Mouse (Mus musculus): ENCODE results near the gene Tgfbrap1. TPM values are rescaled to one million over a fixed set of nuclear protein-coding genes. Genes with fewer than 3 reads are reported as not detected.
"Not testable (repeated sequence)": the region's sequence is repeated elsewhere in the genome, so short reads cannot be mapped to it uniquely, and the experiment has no call there.

Gene Tgfbrap1
- polyA plus RNA-seq, 1 experiment from 2014 or later = 15.6 TPM

DNA sequence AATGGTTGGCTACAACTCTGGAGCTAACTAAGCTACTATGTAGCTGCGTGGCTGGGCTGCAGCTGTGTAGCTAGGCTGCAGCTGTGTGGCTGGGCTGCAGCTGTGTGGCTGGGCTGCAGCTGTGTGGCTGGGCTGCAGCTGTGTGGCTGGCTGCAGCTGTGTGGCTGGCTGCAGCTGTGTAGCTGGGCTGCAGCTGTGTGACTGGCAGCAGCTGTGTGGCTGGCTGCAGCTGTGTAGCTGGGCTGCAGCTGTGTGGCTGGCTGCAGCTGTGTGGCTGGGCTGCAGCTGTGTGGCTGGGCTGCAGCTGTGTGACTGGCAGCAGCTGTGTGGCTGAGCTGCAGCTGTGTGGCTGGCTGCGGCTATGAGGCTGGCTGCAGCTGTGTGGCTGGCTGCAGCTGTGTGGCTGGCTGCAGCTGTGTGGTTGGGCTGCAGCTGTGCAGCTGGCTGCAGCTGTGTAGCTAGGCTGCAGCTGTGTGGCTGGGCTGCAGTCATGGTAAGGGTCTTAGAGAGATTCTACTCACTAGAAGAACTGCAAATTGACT is 38.1 kb upstream of the Tgfbrap1 start:
- H3K9me3 ChIP-seq; H3K9ac ChIP-seq (replicated peaks); H3K27ac ChIP-seq (replicated peaks); H3K27me3 ChIP-seq; ATAC-seq (ENCODE audit: low FRiP score, low read depth); H3K4me3 ChIP-seq; H3K36me3 ChIP-seq; H3K4me1 ChIP-seq; H3K4me2 ChIP-seq (replicated peaks): not testable (repeated sequence)
- WGBS = 82% methylated on average over 2 of the region's 2 CpGs

DNA sequence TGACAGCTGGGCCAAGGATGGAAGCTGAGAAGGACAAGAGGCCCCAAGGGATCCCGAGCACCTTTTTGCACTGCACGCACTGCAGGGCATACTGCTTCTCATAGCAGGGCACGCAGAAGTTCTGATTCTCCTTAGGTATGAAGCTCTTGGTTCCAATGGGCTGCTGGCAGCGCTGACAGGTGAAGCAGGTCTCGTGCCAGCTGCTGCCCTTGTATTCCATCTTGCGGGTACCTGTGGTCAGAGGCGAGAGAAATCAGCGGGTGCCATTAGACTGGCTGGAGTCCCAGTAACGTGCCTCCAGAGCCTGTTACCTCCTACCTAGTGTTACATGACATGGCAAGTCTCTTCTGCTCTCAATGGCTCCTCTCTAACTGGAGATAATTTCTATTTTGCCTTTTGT is 33.2 kb upstream of the Tgfbrap1 start:
- no peak overlapping the region for H3K4me3 ChIP-seq
- no peaks in the 10 kb centered on the region for H3K4me1 ChIP-seq
- no peak overlapping the region for H3K27ac ChIP-seq (replicated peaks)
- H3K27me3 ChIP-seq = no peaks in the 10 kb centered on the region
- no peak for ATAC-seq (ENCODE audit: low FRiP score, low read depth)
- H3K36me3 ChIP-seq = no peaks in the 10 kb centered on the region
- 93% methylated on average over 9 of the region's 9 CpGs for WGBS
- H3K9ac ChIP-seq (replicated peaks) = no peak overlapping the region
- H3K9me3 ChIP-seq = no peaks in the 10 kb centered on the region
- no peak overlapping the region for H3K4me2 ChIP-seq (replicated peaks)

DNA sequence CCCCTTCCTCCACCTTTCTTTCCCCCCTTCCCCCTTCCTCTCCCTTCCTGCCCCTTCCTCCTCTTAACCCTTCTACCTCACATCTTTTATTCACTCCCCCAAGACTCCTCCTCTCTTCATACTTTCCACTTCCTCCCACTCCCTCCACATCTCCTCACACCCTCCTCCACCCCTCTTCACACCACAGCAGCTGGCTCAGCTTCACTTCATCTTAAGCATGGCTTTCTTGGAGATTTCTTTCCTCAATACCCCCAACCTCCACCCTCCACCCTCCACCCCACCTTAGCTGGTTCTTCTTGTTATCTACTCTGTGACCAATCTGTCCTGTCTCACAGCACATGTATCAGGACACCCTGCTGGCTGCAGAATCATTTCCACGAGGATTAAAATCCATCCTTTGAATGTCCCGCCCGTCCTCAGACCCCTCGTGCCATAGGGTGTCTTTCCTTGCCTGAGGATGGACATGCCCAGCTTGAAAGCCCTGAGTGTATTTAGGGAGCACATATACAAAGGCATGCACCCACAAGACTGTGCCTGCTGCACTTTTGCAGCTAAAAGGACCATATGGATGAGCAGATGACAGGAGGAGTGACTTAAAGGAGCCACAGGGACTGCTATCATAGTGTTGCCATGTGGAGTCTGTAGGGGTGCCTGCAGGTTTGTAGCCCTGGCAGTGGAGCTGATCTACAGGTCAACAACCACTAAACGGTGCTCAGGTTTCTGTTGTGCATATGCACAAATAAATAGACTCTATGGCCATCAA is 32.0 kb upstream of the Tgfbrap1 start:
- Histone ChIP-seq H3K9me3 (no peaks in the 10 kb centered on the region), H3K4me1 (no peaks in the 10 kb centered on the region), H3K36me3 (no peaks in the 10 kb centered on the region), H3K27me3 (no peaks in the 10 kb centered on the region), H3K4me2 (replicated peaks) (no peak overlapping the region), H3K27ac (replicated peaks) (no peak overlapping the region), H3K9ac (replicated peaks) (no peak overlapping the region), H3K4me3 (no peak overlapping the region)
- no peak for ATAC-seq (ENCODE audit: low FRiP score, low read depth)
- WGBS = 79% methylated on average over 5 of the region's 5 CpGs

DNA sequence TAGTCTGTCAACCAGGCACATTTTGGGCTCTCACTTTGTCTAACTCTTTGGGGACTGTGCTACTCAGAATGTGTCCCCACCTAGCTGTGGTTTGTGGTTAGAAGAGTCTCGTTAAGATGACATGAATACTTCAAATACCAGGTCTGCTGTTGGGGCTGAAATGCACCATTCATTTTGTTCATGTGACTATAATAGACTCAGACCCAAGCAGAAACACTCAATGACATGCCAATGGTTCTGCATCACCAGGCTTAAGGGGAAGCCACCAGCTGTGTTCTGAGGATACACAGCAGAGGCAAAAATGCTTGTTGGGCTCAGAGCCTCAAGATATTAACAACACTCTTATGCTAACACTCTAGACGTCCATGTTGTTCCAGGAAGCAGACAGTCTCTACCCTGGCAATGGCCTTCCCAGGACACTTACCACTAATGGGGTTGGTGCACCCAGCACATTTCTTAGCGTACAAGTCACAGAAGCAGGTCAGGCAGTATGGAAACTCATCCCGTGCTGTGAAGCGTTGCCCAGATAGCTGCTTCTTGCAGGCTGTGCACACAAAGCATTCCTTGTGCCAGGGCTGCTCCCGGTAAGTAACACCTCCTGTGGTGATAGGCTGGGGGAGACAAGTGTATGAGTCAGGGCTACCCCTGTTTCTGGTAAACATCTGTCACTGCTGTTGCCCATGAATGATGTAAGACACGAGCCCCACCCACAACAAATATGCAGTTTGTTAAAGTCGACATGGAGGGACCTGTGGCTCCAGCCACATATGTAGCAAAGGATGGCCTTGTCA is 29.6 kb upstream of the Tgfbrap1 start:
- no peak overlapping the region for H3K4me3 ChIP-seq
- WGBS = 83% methylated on average over 8 of the region's 8 CpGs
- no peaks in the 10 kb centered on the region for H3K36me3 ChIP-seq
- ATAC-seq (ENCODE audit: low FRiP score, low read depth) = no peak
- H3K27me3 ChIP-seq = no peaks in the 10 kb centered on the region
- no peaks in the 10 kb centered on the region for H3K4me1 ChIP-seq
- no peaks in the 10 kb centered on the region for H3K9me3 ChIP-seq
- H3K4me2 ChIP-seq (replicated peaks) = no peak overlapping the region
- H3K27ac ChIP-seq (replicated peaks) = no peak overlapping the region
- H3K9ac ChIP-seq (replicated peaks) = no peak overlapping the region

DNA sequence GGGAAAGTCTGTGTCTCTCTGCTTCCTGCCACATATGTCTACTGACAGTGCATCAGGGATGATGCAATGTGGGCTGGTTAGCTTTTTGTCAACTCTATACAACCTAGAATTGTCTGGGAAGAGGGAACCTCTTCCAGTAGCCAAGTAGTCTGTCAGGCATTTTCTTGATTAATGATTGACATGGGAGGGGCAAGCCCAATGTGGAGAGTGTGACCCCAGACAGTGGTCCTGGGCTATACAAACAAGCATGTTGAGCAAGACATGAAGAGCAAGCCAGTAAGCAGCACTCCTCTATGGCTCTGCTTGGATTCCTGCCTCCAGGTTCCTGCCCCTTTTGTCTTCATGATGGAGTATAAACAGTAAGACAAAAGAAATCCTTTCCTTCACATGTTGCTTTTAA is 28.8 kb upstream of the Tgfbrap1 start:
- H3K9ac ChIP-seq (replicated peaks) = no peak overlapping the region

DNA sequence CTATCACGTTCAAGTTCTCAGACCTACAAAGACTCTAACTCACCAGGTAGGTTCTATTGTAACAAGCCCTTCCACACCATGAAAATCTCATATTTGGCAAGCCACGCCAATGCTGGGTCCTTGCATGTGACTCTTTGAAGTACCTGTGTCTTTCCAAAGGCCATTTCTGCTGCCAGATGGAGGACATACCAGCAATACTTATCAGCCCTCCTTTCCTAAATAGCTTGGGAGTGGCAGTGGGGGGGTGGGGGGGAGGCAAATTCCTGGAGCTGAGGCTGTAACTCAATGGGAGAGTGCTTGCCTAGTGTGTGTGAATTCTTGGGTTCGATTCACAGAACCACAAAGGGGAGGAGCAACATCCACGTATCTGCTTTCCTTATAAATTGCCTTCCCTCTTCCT is 26.3 kb upstream of the Tgfbrap1 start:
- H3K4me2 ChIP-seq (replicated peaks) = no peak overlapping the region
- H3K27ac ChIP-seq (replicated peaks) = no peak overlapping the region
- H3K4me1 ChIP-seq = no peaks in the 10 kb centered on the region
- 83% methylated on average over 4 of the region's 4 CpGs for WGBS
- H3K9me3 ChIP-seq = no peaks in the 10 kb centered on the region
- peaks cover 8% of the 10 kb centered on the region; the same call in 1 of the 2 replicates for H3K36me3 ChIP-seq
- no peaks in the 10 kb centered on the region for H3K27me3 ChIP-seq
- H3K4me3 ChIP-seq = no peak overlapping the region
- H3K9ac ChIP-seq (replicated peaks) = no peak overlapping the region
- no peak for ATAC-seq (ENCODE audit: low FRiP score, low read depth)

More for the DNA sequence above, 28.8 kb upstream of the Tgfbrap1 start:
- no peak for ATAC-seq (ENCODE audit: low FRiP score, low read depth)
- Histone ChIP-seq H3K9me3 (no peaks in the 10 kb centered on the region), H3K4me2 (replicated peaks) (no peak overlapping the region), H3K36me3 (no peaks in the 10 kb centered on the region), H3K27me3 (no peaks in the 10 kb centered on the region), H3K27ac (replicated peaks) (no peak overlapping the region), H3K4me1 (no peaks in the 10 kb centered on the region), H3K4me3 (no peak overlapping the region)

DNA sequence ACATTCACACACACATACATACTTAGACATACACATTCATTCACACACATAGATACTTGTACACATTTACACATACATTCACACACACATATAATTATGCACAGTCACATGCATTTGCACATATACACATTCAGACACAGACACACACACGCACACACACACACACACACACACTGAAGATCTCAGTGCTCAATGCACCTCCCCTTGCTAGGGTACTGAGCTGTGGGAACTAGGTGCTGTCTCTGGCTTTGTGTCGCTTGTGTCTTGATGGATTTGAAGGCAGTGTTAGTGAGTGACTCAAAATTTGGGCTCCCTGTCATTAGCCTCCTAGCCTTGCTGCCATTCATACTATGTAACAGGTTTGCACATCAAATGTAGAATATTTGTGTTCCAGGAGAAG is 24.2 kb upstream of the Tgfbrap1 start:
- peaks cover 20% of the 10 kb centered on the region for H3K36me3 ChIP-seq
- 89% methylated on average over 2 of the region's 2 CpGs for WGBS
- no peak overlapping the region for H3K4me3 ChIP-seq
- H3K27me3 ChIP-seq = no peaks in the 10 kb centered on the region
- H3K4me2 ChIP-seq (replicated peaks) = no peak overlapping the region
- no peaks in the 10 kb centered on the region for H3K4me1 ChIP-seq
- no peak overlapping the region for H3K27ac ChIP-seq (replicated peaks)
- no peak for ATAC-seq (ENCODE audit: low FRiP score, low read depth)
- H3K9ac ChIP-seq (replicated peaks) = no peak overlapping the region
- no peaks in the 10 kb centered on the region for H3K9me3 ChIP-seq

DNA sequence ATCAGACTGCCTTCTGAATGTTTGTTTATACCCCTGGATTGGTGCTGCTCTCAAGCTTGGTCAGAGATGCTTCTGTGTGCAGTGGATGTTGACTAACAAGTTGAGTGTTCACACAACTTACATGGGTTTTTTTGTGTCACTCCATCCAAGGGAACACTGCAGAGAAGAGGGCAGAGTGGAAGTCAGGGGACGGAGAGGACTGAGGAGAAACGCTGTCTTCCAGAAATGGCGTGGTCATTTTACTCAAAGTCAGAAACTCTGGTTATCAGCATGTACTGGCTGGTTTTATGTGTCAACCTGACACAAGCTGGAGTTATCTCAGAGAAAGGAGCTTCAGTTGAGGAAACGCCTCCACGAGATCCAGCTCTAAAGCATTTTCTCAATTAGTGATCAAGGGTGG is 22.5 kb upstream of the Tgfbrap1 start:
- no peaks in the 10 kb centered on the region for H3K27me3 ChIP-seq
- no peak overlapping the region for H3K9ac ChIP-seq (replicated peaks)
- H3K27ac ChIP-seq (replicated peaks) = no peak overlapping the region
- H3K4me2 ChIP-seq (replicated peaks) = no peak overlapping the region
- ATAC-seq (ENCODE audit: low FRiP score, low read depth) = no peak
- no peak overlapping the region for H3K4me3 ChIP-seq
- no peaks in the 10 kb centered on the region for H3K4me1 ChIP-seq
- whole genome bisulfite sequencing = 92% methylated on average over 5 of the region's 5 CpGs
- no peaks in the 10 kb centered on the region for H3K9me3 ChIP-seq
- H3K36me3 ChIP-seq = peaks cover 37% of the 10 kb centered on the region

DNA sequence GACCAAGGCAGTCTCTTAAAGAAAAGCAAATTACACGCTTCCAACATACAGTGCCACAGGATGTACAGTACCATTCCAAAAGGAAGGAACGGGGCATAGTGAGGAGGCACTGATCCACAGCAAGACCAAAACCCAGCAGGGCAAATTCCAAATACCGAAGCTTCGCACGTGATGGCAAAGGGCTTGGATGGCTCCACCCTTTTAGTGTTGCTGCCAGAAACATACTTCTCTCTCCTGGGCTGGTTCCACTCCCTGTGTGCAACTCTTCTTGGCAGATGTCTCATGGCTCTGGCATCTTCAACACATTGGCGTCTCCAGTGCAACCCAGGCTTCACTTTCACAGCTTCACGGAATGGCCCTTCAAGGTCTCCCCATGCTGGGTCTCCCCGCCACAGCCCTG is 19.0 kb upstream of the Tgfbrap1 start:
- Histone ChIP-seq H3K9me3 (no peaks in the 10 kb centered on the region), H3K27ac (replicated peaks) (no peak overlapping the region), H3K4me3 (no peak overlapping the region), H3K36me3 (peaks cover 55% of the 10 kb centered on the region), H3K4me2 (replicated peaks) (no peak overlapping the region), H3K27me3 (no peaks in the 10 kb centered on the region), H3K9ac (replicated peaks) (no peak overlapping the region), H3K4me1 (no peaks in the 10 kb centered on the region)
- WGBS = 96% methylated on average over 8 of the region's 8 CpGs
- no peak for ATAC-seq (ENCODE audit: low FRiP score, low read depth)

DNA sequence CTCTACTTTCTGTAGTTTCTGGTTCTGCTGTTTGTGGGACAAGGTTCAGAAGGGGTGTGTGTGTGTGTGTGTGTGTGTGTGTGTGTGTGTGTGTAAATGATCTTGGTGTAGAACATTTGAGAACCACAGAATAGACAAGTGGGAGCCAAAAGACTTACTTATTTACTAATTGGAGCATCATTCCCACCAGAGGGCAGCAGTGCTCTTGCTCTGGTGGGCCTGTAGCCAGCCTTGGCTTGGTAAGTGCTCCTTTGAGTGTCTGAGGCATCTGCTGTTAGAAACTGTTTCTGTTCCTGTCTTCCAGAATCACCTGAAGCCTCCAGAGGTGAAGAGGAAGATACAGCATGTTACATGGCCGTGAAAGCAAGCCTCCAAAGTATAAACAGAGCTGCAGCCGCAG is 14.4 kb upstream of the Tgfbrap1 start:
- H3K4me2 ChIP-seq (replicated peaks) = no peak overlapping the region
- H3K27ac ChIP-seq (replicated peaks) = no peak overlapping the region
- 92% methylated on average over 2 of the region's 2 CpGs for WGBS
- H3K9me3 ChIP-seq = no peaks in the 10 kb centered on the region
- no peak overlapping the region for H3K9ac ChIP-seq (replicated peaks)
- no peak for ATAC-seq (ENCODE audit: low FRiP score, low read depth)
- peaks cover 64% of the 10 kb centered on the region for H3K36me3 ChIP-seq
- no peaks in the 10 kb centered on the region for H3K27me3 ChIP-seq
- H3K4me1 ChIP-seq = no peaks in the 10 kb centered on the region
- no peak overlapping the region for H3K4me3 ChIP-seq

DNA sequence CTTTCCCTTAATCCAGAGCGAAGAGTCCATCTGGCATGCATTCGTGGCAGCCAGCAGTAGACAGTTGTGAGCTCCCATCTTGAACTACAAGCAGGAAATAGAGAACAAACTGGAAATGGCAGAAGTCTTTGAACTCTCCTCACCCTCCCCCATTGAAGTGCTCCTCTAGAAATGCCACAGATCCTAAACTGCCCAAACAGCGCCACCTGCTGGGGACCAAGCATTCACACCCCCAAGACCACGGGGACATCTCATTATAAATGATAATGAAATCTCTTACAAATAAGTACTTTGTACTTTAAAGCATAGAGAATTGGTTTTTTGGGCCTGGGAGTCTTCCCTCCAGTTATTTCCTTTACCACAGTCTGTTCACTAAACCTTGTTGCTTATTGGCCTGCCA is 12.1 kb upstream of the Tgfbrap1 start:
- Histone ChIP-seq H3K36me3 (peaks cover 60% of the 10 kb centered on the region), H3K9ac (replicated peaks) (no peak overlapping the region), H3K27ac (replicated peaks) (no peak overlapping the region), H3K4me1 (no peaks in the 10 kb centered on the region), H3K9me3 (peaks cover under 1% of the 10 kb centered on the region; the same call in 1 of the 2 replicates), H3K4me3 (no peak overlapping the region), H3K27me3 (no peaks in the 10 kb centered on the region), H3K4me2 (replicated peaks) (no peak overlapping the region)
- WGBS = 58% methylated on average over 4 of the region's 4 CpGs
- no peak for ATAC-seq (ENCODE audit: low FRiP score, low read depth)

DNA sequence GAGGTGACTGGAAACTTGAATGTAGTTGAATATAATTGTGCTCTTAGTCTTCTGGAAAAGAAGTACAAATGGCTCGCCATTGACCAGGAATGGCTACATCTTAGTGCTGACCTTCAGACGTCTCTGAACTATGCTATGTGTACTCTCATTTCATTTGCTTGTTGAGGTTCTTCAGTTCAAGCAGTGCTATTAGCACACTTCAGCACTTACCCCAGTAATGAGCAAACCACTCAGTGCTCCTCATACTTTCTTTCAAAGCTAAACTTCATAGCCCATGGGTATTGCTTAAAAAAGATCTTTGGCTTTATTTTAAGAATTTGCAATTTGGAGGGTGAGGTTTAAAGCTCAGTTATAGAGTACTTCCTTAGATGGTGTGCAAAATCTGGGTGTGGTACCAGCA is 10.3 kb upstream of the Tgfbrap1 start:
- peaks cover 57% of the 10 kb centered on the region for H3K36me3 ChIP-seq
- H3K4me2 ChIP-seq (replicated peaks) = no peak overlapping the region
- H3K27me3 ChIP-seq = no peaks in the 10 kb centered on the region
- H3K9me3 ChIP-seq = peaks cover 6% of the 10 kb centered on the region; the same call in 1 of the 2 replicates
- H3K4me3 ChIP-seq = no peak overlapping the region
- H3K27ac ChIP-seq (replicated peaks) = no peak overlapping the region
- 87% methylated on average over 2 of the region's 2 CpGs for WGBS
- no peak overlapping the region for H3K9ac ChIP-seq (replicated peaks)
- H3K4me1 ChIP-seq = no peaks in the 10 kb centered on the region
- no peak for ATAC-seq (ENCODE audit: low FRiP score, low read depth)
